Mouse (Mus musculus): ENCODE data around the gene Gm36028.

- TF ChIP-seq CTCF (IDR thresholded peaks at IDR 0.05; ENCODE audit: control insufficient read depth, insufficient read depth, low read length), result no peak
- no peak for TF ChIP-seq POLR2A (IDR thresholded peaks at IDR 0.05; ENCODE audit: borderline replicate concordance, control insufficient read depth, low read depth, low read length)
These were observed 5.4 kb downstream of the Gm36028 start for GRCm38 (mm10) chr16:37855583-37855982.
